Mouse (Mus musculus) 416B (cell line): ENCODE results near the gene Tox2.

ENCODE experiments used
- DNase-seq: peaks from one replicate; pipeline ENCODE4 v3.0.0; 2011; ENCODE audit warnings: low read depth

Gene Tox2

DNA sequence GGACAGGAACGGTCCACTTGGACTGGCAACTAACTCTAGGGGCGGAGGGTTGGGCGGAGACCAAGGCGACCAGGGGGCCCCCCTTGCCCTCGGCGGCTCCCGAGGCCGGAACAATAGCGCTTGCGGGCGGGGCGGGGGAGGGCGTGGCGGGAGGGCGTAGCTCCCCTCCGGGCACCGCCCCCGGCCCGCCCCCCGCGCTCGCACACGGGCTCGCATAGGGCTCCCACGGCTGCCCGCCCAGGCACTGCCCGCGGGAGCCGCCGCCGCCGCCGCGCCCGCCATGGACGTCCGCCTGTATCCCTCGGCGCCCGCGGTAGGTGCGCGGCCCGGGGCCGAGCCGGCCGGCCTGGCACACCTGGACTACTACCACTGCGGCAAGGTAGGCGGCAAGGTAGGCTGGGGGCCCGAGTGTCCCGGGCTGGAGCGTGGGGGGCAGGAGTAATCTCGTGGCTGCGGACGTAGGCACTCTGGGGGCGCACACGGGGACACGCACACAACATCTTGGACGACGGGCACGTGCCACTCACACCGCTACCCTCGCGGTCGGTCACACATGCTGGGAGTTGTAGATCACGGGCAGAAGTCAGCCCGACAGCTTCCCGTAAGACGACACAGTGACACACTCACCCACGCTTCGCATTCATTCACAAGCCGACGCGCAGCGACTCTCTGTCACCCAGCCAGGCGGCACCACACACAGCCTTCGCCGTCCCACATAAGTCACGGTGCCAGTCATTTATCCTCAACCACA, at the start of gene Tox2:
TSS of gene Tox2 (plus strand) at position 242 of the 751 bp plus-strand sequence.
- DNase-seq = no peak

DNA sequence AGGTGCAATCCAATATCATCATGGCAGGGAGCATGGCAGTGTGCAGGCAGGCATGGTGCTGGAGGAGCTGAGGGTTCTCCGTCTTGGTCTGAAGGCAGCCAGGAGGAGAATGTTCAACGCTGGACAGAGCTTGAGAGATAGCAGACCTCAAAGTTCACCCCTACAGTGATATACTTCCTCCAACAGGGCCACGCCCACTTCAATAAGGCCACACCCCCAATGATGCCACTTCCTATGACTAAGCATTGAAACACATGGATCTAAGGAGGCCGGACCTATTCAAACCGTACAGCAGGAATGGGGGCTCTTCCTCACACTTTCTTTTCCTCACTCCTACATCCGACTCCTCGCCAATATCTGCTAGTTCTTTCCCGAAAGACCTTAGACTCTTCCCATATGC, 48.3 kb upstream of the Tox2 start:
- DNase-seq = peak; percentile 50

DNA sequence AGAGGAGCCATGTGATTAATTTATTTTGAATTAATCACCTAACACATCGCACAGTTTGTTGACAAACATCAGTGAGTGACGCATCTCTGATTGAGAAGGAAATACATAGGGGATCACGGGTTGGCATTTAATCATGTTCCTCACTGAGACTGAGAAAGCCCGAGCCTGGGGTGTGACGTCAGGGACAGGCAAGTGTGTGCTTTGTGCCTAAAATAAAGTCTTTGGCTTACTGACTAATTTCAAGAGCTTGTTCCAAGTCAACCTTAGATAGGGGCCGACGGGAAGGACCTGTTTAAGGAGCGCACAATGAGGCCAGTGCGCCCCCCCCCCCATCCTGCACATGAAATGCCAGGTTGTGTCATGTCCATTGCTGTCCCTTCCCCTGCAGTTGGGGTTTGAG, 43.9 kb upstream of the Tox2 start:
- DNase-seq = no peak

DNA sequence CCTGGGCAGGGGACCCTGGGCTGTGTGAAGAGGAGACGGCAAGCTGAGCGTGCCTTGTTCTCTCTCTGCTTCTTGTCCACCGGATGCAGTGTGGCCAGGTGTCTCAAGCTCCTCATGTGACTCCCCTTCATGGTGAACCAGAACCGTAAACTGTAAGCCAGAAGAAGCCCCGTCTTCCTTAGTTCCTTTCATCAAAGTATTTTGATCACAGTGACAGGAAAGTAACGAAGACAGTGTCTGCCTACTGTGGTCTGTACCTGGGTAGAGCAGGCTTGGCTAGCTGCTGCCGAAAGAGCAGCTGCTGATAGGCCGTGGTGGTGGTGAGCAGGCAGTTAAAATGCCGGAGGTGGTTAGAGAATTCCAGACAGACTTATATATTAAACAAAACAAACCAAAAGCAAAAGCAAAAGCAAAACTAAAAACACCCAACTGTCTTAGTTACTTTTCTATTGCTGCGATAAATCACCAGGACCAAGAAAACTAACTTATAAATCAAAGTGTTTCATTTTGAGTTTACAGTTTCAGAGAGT, 38.4 kb upstream of the Tox2 start:
- DNase-seq = no peak

DNA sequence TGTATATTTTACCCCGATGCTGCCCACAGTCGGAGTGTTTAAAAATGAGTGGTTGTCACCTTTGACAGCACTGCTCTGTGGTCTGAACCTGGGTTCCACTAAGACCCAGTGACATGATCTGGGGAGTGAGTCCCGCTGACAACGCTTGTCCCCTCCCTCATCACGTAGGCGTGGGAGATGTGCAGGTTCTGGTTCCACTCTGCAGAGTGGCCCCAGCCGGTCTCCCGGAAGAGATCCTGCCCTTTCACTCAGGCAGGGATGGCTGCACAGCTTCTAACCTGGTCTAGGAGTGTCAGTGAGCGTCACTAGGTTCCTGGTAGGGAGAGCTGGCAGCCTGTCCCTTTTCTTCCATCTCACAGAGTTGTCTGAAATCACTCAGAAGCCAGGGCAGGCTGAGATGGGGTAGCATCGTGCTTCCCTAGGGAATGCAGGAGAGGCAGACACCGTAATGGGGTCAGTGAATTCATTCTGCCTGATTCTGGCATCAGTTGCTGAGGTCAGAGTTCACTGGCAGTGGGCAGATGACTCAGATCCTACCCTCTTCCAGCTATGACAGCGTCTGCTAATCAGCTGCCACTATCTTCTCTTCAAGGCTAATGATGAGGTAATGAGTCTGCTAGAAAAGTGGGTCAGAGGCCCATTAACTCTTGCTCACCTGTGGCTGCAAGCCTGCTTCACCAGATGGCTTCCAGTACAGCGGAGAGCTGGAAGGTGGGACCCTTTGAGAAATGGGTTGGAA, 36.7 kb upstream of the Tox2 start:
- peak; percentile 54 for DNase-seq

DNA sequence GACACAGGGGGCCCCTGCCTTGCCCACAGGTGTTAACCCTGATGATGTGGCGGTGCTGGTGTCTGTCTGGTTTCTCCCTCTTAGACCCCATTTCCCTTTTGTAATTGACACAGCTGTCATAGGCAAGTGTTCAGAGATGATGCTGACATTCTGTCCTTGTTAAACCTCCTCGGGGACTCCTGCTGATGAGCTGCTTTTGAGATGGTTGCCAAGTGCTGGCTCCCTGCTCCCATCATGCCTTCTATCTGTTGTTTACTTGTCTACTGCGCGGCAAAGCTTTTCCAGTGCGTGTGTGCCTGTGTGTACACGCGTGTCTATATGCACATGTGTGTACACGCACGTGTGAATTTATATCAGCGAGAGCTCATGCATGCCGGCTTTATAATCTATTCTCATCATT, 31.0 kb upstream of the Tox2 start:
- DNase-seq = no peak

DNA sequence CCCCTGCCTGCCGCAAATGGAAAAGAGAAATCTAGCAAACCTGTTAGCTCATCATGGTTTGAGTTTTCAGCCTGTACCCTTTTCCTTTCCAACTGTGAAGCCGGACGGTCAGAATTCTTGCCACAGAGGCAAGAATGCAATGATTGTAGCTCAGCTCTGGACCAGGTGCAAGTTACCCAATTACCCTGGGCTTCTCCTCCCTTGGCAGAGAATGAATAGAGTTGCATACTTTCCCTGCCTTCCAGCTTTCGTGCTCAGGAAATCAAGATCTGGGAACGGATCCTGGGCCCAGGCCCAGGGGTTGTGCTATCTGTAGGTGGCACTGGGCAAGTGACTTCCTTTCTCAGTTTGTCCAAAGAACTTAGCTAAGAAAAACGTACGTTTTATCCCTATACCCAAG, 28.9 kb upstream of the Tox2 start:
- no peak for DNase-seq

DNA sequence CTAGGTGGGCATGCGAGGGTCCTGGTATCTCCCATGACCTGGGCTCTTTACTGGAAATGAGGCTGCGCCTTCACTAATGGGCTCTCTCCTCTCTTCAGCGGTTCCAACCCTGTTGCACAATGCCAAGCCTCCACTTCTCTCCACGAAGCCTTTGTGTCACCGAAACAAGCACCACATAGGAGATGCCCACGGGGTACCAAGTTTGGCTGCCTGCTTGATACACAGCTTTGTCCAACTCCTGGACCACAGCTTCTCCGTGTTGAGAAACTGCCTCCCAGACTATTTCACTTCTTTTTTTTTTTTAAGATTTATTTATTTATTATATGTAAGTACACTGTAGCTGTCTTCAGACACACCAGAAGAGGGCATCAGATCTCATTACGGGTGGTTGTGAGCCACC, 27.1 kb upstream of the Tox2 start:
- no peak for DNase-seq

DNA sequence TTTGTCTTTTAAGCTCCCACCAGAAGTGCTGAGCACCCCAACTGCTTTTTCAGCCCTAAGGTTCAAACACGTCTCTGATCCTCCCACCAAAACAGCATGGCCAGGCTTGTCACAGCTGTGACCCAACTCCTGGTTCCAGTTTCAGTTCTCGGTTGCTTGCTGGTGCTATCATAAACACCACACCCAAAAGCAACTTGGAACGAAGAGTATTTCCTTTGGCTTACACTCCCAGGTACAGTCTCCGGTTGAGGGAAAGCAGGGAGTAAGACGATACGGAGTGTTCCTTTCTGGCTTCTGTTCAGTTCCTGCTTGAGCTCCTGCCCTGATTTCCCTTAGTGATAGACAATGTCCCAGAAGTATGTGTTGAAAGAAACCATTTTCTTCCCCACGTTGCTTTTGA, 26.4 kb upstream of the Tox2 start:
- no peak for DNase-seq

DNA sequence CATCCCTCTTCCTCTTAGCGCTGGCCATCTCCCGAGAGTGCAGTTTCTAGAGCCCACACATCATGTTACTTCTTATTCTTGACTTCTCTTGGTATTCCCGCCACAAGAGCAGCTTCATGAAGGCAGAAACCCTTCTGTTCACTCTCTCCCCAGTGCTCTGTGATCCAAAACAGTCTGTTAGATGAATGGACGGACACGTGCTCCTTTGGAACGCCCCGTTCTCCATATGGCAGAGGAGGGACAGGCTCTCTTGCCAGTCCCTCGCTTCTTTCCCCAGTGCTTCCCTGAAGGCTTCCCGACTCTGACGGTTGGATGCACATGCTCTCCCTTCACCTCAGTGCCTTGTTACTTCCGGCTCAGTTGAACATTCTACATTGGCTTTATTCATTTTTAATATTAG, 15.4 kb upstream of the Tox2 start:
- DNase-seq = no peak

DNA sequence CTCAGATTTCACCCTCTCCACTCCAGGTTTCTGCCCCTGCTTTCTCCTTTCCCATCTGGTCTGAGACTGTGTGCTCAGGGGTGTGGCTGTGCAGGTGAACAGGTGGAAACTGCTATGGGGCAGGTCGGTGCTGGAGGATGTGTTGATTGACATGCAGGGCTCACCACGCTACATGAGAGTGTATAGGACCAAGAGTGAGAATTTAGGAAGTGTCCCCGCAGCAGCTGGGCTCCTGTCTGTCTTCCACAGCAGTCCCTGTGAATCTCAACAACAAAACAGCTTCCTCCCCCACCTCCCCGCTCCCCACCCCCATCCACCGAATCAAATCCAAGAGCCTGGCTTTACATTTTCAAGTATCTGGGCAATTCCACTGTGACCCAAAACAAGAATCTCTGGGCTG, 13.3 kb upstream of the Tox2 start:
- DNase-seq = no peak

DNA sequence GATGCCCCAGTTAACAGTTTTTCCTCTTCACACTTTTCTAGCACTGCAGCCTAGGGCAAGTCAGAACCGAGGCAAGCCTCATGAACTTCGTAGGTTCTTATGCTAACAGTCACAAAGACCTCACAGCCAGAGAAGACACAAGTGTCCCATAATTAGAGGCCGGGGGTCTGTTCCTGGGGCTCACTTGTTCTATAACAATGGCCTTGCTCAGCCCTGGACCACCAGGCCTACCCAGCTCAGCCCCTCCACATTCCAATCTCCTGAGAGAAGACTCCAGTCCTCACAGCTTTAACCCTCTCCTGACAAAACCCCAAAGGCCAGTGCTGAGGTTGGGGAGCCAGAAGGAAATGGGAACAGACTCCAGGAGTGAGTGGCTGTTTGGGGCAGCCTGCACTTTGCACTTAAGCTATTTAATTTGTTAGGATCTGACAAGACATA, 12.9 kb upstream of the Tox2 start:
- DNase-seq = no peak

DNA sequence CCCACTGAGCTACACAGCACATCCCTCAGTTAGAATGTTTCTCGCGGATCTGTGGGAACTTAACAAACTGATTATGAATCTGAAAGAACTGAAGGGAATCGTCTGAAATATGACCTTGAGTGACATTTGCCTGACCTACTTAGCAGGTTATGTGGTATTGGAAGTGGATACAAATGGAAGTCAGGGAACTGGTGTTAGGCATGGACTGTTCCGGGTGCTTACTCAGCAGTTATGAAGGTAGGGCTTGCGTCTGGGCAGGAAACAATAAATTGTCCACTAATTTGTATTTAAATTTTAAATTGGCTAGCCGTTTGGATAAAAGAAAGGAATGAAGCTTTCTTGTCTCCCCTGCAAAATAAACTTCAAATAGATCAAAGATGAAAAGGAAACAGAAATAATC, 10.4 kb upstream of the Tox2 start:
- no peak for DNase-seq

DNA sequence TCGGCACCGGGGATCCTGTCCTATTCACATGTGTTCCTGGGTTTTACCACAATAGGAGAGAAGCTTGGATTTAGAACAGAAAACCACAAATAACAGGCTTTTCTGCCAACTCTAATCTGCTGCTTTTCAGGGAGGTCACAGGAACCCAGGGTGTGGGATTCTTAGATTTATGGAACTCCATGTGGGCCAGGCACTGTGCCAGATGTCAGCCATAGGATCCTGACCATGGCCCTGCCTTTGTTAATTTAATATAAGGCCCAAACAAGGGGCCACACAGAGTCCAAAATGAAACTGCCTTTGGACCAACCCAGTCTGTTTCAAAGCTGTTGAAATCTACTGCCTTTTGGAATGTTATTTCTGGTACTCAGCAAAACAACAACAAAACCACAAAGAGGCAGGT, 8.9 kb upstream of the Tox2 start:
- no peak for DNase-seq

DNA sequence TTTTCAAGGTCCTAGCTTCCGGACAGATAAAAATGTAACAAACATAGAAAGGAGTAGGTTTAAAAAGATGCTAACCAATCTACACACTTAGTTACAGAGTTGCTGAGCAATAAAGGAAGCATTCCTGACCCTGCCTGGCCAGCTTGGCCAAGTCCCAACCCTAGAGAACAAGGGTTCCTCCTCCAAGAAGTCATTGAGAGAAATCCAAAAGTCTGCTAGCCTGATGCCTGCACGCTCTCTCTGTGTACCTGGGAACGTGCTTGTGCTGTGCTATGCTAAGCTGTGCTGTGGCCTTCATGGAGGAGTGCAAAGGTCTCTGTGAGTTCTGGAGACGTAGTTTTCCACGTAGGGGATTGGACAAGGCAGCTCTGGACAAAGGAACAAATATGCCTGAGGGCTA, 8.4 kb upstream of the Tox2 start:
- no peak for DNase-seq

DNA sequence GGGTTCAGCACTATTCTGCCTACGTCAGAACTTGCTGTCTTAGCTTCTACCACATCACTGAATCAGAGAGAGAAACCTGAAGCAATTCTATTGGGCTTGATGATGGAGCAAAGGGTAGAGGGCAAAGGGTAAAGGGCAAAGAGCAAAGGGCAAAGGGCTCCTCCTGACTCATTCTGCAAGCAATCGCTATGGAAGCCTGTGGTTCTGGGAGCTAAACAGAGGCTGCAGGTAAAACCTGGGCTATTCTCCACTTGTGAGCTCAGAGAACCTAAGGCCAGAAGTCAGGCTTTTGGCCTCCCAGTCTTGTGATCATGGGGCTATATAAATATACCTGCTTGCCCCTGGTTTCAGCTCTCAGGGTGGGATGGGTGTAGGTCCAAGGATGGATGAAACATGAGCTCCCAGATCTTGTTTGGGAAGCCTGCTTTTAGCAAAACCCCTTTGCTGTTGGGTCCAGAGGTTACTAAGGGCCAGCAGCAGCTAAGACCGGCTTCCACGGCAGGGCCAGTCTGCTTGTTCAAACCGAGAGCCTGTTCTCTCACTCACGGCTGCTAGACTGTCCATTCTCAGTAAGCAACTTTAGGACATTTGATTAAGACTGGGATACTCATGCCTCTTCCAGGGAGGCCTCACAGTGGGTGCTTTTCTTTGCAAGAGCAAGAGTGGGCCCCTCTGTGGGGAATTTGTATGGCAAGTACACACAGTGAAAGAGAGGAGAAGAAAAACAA, 7.7 kb upstream of the Tox2 start:
- DNase-seq = no peak

DNA sequence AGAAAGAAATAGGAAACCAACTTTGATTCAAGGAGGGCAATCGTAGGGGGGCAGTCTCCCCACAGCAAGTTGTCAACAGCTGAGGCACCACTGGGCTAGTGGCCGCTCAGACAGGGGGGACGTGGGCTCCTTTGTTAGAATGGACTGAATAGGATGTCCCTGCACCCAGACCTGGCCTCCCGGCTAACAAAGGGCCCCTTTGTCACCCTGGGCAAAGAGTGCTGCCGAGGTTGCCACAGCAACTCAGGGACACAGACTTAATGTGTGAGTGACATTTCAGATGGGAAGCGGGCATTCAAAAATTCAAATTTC, 7.1 kb upstream of the Tox2 start:
- DNase-seq = no peak

DNA sequence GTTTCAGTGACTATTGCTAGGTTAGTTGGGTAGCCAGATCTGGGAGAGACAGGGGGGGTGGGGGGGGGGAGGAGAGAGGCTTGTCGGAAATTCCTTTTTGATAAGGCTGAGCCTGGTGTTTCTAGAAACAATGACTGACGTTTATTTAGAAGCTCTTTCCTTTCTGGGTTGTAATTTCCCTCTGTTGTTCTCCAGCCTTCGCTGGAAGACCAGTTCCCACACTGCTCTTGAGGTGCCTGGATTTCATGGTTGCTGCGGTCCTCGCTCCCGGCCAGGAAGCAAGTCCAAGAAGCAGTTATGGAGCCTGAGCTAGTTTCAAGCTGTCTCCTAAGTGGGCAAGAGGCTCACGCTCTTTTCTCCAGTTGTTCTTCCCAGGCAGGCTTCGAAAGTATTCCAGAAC, 1.0 kb upstream of the Tox2 start:
- no peak for DNase-seq

DNA sequence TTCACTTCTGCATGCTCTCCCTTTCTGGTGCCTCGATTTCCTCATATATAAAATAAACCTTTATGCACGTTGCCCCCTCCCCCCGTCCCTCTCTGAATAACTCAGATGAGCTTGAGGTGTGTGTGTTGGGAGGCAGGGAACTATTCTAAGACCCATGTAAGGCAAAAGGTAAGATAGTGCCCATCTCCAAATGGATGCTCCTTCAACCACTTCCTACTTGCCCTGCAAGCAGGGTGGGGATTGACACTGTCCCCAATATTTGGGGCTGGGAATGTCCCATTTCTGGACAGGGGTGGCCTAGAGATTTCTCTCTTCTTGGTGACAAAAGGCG, 407 bp upstream of the Tox2 start:
- no peak for DNase-seq

DNA sequence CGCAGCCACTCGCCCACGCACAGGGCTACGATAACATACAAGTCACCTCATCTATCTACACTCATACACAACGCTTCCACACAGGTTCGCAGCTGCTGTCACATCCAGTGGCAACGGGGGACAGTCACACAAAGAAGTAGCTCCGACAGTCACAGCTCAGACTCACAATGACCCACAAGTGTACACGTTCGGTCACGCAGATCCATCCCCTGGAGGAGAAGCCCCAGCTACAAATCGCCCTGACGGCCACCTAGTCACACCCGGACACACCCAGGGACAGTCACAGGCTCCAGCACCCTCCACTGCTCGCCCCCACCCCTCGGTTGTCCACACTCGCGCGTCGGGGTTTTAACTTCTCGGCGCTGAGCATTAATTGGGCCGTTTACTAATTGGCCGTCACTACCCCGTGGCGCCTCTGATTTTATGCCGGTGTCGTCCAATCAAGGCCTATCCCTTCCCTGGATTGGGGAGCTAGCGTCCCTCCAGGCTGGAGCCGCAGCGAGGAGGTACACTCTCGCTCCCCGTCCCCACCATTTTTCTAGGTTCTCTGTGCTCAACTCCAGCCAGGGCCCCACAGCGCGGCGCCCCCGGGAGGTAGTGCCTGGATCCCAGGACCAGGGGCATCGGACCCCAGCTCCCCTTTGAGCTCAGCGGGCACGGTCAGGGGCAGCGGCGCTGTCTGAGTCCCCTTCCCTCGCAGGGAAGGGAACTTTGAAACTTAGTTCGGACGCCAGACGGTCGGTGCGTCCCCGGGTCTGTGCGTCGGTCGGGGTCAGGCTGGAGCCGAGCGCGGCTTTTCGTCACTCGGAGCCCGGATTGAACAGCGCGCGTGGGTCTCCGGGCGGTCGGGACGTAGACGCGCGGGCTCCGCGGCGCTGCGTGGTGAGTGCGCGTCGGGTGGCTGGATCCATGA, 966 bp downstream of the Tox2 start:
- no peak for DNase-seq

DNA sequence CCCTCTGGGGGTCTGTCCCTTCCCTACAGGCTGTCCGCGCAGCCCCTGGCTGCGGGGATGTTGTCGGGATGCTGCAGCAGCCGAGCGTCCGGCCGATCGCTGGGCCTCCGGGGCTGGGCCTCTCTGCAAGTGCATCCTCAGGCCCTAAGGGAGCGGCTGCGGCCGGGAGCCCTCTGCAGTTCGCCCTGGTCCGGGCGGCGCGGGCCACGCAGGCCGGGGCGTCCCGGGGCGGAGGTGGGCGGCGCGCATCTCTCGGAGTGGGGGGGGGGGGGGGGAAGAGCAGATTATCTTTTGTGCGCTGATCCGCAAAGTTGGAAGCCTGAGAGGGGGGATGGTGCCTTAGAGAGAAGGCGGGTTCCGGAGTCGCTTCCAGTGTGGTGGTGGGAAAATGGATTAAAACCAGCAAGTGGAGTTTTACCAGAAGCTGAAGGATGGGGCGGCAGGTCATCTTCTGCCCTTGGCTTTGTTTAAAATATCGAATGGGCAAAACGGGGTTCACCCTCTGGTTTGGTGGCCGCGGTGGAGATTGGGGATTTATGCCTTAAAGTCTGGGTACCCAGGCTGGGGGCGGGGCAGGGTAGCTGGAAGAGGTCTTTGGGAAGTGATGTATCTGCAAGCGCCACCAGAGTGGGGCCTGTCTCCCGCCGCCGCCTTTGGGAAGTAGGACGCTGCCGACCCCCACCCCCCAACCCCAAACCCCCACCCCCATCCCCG, 1.8 kb downstream of the Tox2 start:
- no peak for DNase-seq

DNA sequence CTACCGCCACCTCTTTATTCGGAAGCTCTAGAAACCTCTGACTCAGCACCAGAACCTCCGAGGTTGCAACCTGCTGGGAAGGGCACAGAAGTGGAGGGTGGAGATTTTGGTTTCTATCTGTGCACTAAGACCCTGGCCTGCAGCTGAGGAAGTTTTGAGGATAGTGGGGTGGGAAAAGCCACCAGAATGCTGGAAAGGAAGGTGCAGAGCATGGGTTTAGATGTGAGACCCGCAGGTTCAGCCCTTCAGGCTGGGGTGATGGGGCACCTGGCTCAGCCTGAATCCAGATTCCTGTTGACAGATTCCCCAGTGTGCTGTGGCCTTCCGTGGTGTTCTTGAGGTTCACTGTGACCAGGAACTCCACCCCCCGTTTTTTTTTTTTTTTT, 2.3 kb downstream of the Tox2 start:
- no peak for DNase-seq
